Mouse (Mus musculus): Measurements from ENCODE around the gene Tfpi. TPM values are rescaled to one million over a fixed set of nuclear protein-coding genes. Genes with fewer than 3 reads are reported as not detected.

The Tfpi gene
- total and polyA plus RNA-seq, 3 experiments, result 0.17 to 0.46 TPM; not detected in 1

DNA sequence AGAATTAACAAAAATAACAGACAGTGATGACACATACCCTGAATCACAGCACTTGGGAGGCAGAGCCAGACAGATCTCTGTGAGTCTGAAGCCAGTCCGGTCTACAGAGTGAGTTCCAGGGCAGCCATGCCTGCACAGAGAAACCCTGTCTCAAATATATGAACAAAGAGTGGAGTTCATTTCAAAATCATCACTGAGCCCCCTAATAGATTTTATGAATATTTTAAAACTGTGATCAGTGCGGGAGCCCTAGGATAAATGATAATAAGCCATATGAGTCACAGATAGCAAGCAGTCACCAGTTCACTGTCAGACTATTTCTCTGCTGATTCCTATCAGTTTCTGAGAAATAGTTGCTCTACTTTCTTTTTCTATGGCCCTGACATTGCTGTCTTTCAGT, 17.1 kb upstream of the Tfpi start:
- dilution Hi-C loops (cut with MboI; ENCODE audit: extremely low pct_ligation_motif_present, extremely low pct_unique_long_range_greater_than_20kb, low sequenced_read_pairs), result no loop called here

DNA sequence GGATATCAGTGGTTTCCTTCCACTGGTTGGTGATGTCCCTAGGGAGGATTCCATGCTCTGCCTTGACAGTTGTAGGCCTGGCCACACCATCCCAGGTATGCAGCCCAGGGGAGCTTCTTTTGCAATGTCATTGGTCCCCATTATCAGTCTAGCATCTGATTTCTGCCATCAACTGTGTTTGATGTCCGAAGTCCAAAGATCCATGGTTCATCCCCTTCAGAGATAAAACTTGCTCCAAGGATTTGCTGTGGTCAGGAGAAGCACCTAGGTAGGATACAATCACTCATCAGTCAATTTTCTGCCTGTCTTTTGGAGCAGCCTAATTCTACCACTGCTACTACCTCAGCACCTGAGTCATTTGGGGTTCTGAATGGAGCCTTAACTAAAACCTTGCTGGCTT, 15.1 kb upstream of the Tfpi start:
- in situ Hi-C loops (cut with MboI; ENCODE audit: low pct_ligation_motif_present, low pct_unique_long_range_greater_than_20kb, low sequenced_read_pairs), result no loop called here
- no peaks in the 10 kb centered on the region for H3K79me2 ChIP-seq (replicated peaks; ENCODE audit: control insufficient read depth, extremely low read depth, insufficient read depth, poor library complexity, severe bottlenecking)
- no peaks in the 10 kb centered on the region for H3K27me3 ChIP-seq (replicated peaks)
- no peak overlapping the region for H3K27ac ChIP-seq (ENCODE audit: insufficient read depth, low read depth)
- H3K4me3 ChIP-seq (replicated peaks in 1 of 3; ENCODE audit: low read depth in 2 of 3, low read length in 2 of 3, poor library complexity in 1 of 3), result no peak overlapping the region
- no peaks in the 10 kb centered on the region for H3K36me3 ChIP-seq (replicated peaks in 1 of 2; ENCODE audit: control insufficient read depth in 1 of 2, insufficient read depth in 1 of 2, low read length in 1 of 2)
- dilution Hi-C loops (cut with MboI; ENCODE audit: extremely low pct_ligation_motif_present, extremely low pct_unique_long_range_greater_than_20kb, low sequenced_read_pairs), result no loop called here
- TF ChIP-seq USF1 (IDR thresholded peaks at IDR 0.05; ENCODE audit: low read depth, low read length), result no peak
- TF ChIP-seq MXI1 (IDR thresholded peaks at IDR 0.05; ENCODE audit: low read depth, low read length), result no peak
- no peak for TF ChIP-seq MAFK (IDR thresholded peaks at IDR 0.05; ENCODE audit: insufficient replicate concordance, low read length)
- TF ChIP-seq JUND (conservative IDR thresholded peaks at IDR 0.05; ENCODE audit: low read depth, low read length), result no peak
- TF ChIP-seq SIN3A (IDR thresholded peaks at IDR 0.05; ENCODE audit: low read length), result no peak
- no peak for TF ChIP-seq MEF2A (IDR thresholded peaks at IDR 0.05; ENCODE audit: borderline replicate concordance, low read depth, low read length)
- TF ChIP-seq EP300 (IDR thresholded peaks at IDR 0.05; ENCODE audit: low read length), result no peak
- TF ChIP-seq KAT2A (IDR thresholded peaks at IDR 0.05; ENCODE audit: insufficient replicate concordance, low read length), result no peak
- TF ChIP-seq ZKSCAN1 (IDR thresholded peaks at IDR 0.05; ENCODE audit: borderline replicate concordance, low read depth, low read length), result no peak
- no peak for TF ChIP-seq POLR2A (IDR thresholded peaks at IDR 0.05; ENCODE audit: low read depth, low read length)
- no peak for TF ChIP-seq ELF1 (IDR thresholded peaks at IDR 0.05; ENCODE audit: low read depth, low read length)
- no peak for TF ChIP-seq USF2 (conservative IDR thresholded peaks at IDR 0.05; ENCODE audit: low read depth, low read length)
- no peak for TF ChIP-seq TBP (conservative IDR thresholded peaks at IDR 0.05; ENCODE audit: low read depth, low read length)
- TF ChIP-seq BHLHE40 (IDR thresholded peaks at IDR 0.05; ENCODE audit: low read depth, low read length), result no peak
- TF ChIP-seq ETS1 (conservative IDR thresholded peaks at IDR 0.05; ENCODE audit: low read depth, low read length), result no peak
- TF ChIP-seq E2F4 (IDR thresholded peaks at IDR 0.05; ENCODE audit: insufficient replicate concordance, low read depth, low read length), result no peak
- no peak for TF ChIP-seq CHD2 (IDR thresholded peaks at IDR 0.05; ENCODE audit: low read length)
- TF ChIP-seq IRF4 (IDR thresholded peaks at IDR 0.05; ENCODE audit: low read depth, low read length), result no peak
- TF ChIP-seq JUN (IDR thresholded peaks at IDR 0.05; ENCODE audit: insufficient read depth, low read depth, low read length), result no peak
- TF ChIP-seq ZC3H11A (IDR thresholded peaks at IDR 0.05; ENCODE audit: low read depth, low read length), result no peak
- no peaks in the 10 kb centered on the region for H3K4me1 ChIP-seq (ENCODE audit: control insufficient read depth in 1 of 2, insufficient read depth in 2 of 2)
- no peaks in the 10 kb centered on the region for H3K9me3 ChIP-seq (replicated peaks; ENCODE audit: low read length)
- no peak overlapping the region for H3K9ac ChIP-seq (ENCODE audit: insufficient read depth, low read depth)
- no peak for DNase-seq (ENCODE audit: extremely low read depth)
- no peak overlapping the region for H3K4me2 ChIP-seq (ENCODE audit: insufficient read depth, low read depth, poor library complexity, severe bottlenecking)

More for the DNA sequence above, 17.1 kb upstream of the Tfpi start:
- no peaks in the 10 kb centered on the region for H3K27me3 ChIP-seq (replicated peaks)
- no peak for DNase-seq (ENCODE audit: extremely low read depth)
- in situ Hi-C loops (cut with MboI; ENCODE audit: low pct_ligation_motif_present, low pct_unique_long_range_greater_than_20kb, low sequenced_read_pairs), result no loop called here
- no peaks in the 10 kb centered on the region for H3K4me1 ChIP-seq (ENCODE audit: control insufficient read depth in 1 of 2, insufficient read depth in 2 of 2)
- no peaks in the 10 kb centered on the region for H3K9me3 ChIP-seq (replicated peaks; ENCODE audit: low read length)
- no peak overlapping the region for H3K27ac ChIP-seq (ENCODE audit: insufficient read depth, low read depth)
- H3K9ac ChIP-seq (ENCODE audit: insufficient read depth, low read depth), result no peak overlapping the region
- H3K36me3 ChIP-seq (replicated peaks in 1 of 2; ENCODE audit: control insufficient read depth in 1 of 2, insufficient read depth in 1 of 2, low read length in 1 of 2), result no peaks in the 10 kb centered on the region
- TF ChIP-seq TCF12 (IDR thresholded peaks at IDR 0.05; ENCODE audit: low read depth, low read length), result no peak
- TF ChIP-seq CHD2 (IDR thresholded peaks at IDR 0.05; ENCODE audit: low read length), result no peak
- no peak for TF ChIP-seq CHD1 (IDR thresholded peaks at IDR 0.05; ENCODE audit: low read depth, low read length)
- TF ChIP-seq GABPA (IDR thresholded peaks at IDR 0.05; ENCODE audit: insufficient replicate concordance, low read depth, low read length), result no peak
- no peak for TF ChIP-seq UBTF (IDR thresholded peaks at IDR 0.05; ENCODE audit: low read depth, low read length)
- no peak for TF ChIP-seq CTCF (conservative IDR thresholded peaks at IDR 0.05 in 1 of 2, IDR thresholded peaks at IDR 0.05 in 1 of 2; ENCODE audit: low read depth in 2 of 2, low read length in 2 of 2)
- TF ChIP-seq PAX5 (IDR thresholded peaks at IDR 0.05; ENCODE audit: low read length), result no peak
- no peak for TF ChIP-seq MEF2A (IDR thresholded peaks at IDR 0.05; ENCODE audit: borderline replicate concordance, low read depth, low read length)
- no peak for TF ChIP-seq HCFC1 (IDR thresholded peaks at IDR 0.05; ENCODE audit: low read depth, low read length)
- TF ChIP-seq POLR2A (IDR thresholded peaks at IDR 0.05; ENCODE audit: low read depth, low read length), result no peak
- TF ChIP-seq RAD21 (IDR thresholded peaks at IDR 0.05; ENCODE audit: low read depth, low read length), result no peak
- no peak for TF ChIP-seq EP300 (IDR thresholded peaks at IDR 0.05; ENCODE audit: low read length)
- no peak for TF ChIP-seq ZNF384 (IDR thresholded peaks at IDR 0.05; ENCODE audit: low read depth, low read length)
- no peak for TF ChIP-seq SIN3A (IDR thresholded peaks at IDR 0.05; ENCODE audit: low read length)
- TF ChIP-seq NELFE (IDR thresholded peaks at IDR 0.05; ENCODE audit: low read depth, low read length), result no peak
- no peak for TF ChIP-seq JUND (conservative IDR thresholded peaks at IDR 0.05; ENCODE audit: low read depth, low read length)
- TF ChIP-seq RCOR1 (conservative IDR thresholded peaks at IDR 0.05; ENCODE audit: low read depth, low read length), result no peak
- H3K79me2 ChIP-seq (replicated peaks; ENCODE audit: control insufficient read depth, extremely low read depth, insufficient read depth, poor library complexity, severe bottlenecking), result no peaks in the 10 kb centered on the region
- no peak overlapping the region for H3K4me3 ChIP-seq (replicated peaks in 1 of 3; ENCODE audit: low read depth in 2 of 3, low read length in 2 of 3, poor library complexity in 1 of 3)
- H3K4me2 ChIP-seq (ENCODE audit: insufficient read depth, low read depth, poor library complexity, severe bottlenecking), result no peak overlapping the region

Measured in CH12.LX (cell line).